In the genomic region with DNA sequence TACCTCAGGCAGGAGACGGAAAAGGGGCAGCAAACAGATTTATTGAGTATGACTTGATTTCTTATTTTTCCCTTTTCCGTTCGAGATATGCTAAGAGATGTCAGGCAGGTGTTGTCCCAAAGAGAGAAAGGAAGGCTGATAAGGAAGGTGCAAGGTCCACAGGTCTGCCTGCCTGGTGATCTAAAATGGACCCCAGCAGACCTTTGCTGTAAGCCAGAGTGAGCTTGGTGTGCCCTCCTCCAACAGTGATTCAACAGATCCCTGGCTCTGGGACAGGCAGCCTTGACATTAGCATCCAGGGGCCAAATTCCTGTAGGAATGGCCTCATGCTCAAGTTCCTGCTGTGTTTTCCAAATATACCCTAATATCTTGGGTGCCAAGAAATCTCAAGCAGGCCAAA, we compare ENCODE assay signal across 25 mouse cellular contexts.
DNase-seq lines count a peak whose midpoint lies in the region; ATAC-seq and TF ChIP-seq lines count a peak whose summit lies in the region.
"Had no signal": no experiment of that assay in that cellular context is flagged by ENCODE, and none has a peak within 500 bp of the region (broad histone marks: within the 10 kb centered on the region; RNA-seq: fewer than 3 reads in every experiment).

No protein-coding gene starts in this region.

- peak overlapping the region; percentile 36; the same call in 1 of the 2 replicates for H3K27ac ChIP-seq in heart, embryonic 10.5 days
- H3K27ac ChIP-seq in ES-E14 (ENCODE audit: insufficient read depth, low read depth, low read length, poor library complexity, severe bottlenecking) = peak overlapping the region; percentile 18; the same call in 1 of the 2 replicates
- peak overlapping the region; percentile 64 for H3K27ac ChIP-seq in liver, postnatal 0 days (ENCODE audit: low read depth)
- H3K27ac ChIP-seq in midbrain, embryonic 14.5 days (replicated peaks; ENCODE audit: low read depth, low read length) = no peak overlapping the region
- H3K27ac ChIP-seq: embryonic facial prominence, embryonic 12.5 days; hindbrain, postnatal 0 days; limb, embryonic 13.5 days; midbrain, embryonic 12.5 days; neural tube, embryonic 13.5 days had no signal

- in situ Hi-C loops in ES-E14 (cut with MboI; ENCODE audit: low sequenced_read_pairs in 2 of 2, unreplicated experiment in 2 of 2) = no loop called here

- no peak overlapping the region for H3K4me3 ChIP-seq in heart, embryonic 10.5 days
- H3K4me3 ChIP-seq in ES-E14 (ENCODE audit: insufficient read depth in 1 of 2, low read depth in 1 of 2, low read length in 2 of 2, poor library complexity in 1 of 2, severe bottlenecking in 1 of 2) = no peak overlapping the region
- H3K4me3 ChIP-seq in liver, postnatal 0 days (ENCODE audit: low read depth, low read length) = no peak overlapping the region
- H3K4me3 ChIP-seq in midbrain, embryonic 14.5 days (replicated peaks; ENCODE audit: low read depth, low read length) = no peak overlapping the region
- H3K4me3 ChIP-seq: embryonic facial prominence, embryonic 12.5 days; heart, embryonic 12.5 days; limb, embryonic 13.5 days; midbrain, embryonic 12.5 days; neural tube, embryonic 13.5 days had no signal

- peaks cover 26% of the 10 kb centered on the region for H3K4me1 ChIP-seq in heart, embryonic 10.5 days
- peaks cover 8 to 26% of the 10 kb centered on the region in 2 experiments for H3K4me1 ChIP-seq in ES-E14 (ENCODE audit: control insufficient read depth in 2 of 2, insufficient read depth in 2 of 2, low read length in 2 of 2, poor library complexity in 1 of 2)
- H3K4me1 ChIP-seq in liver, postnatal 0 days (ENCODE audit: insufficient read depth) = peaks cover 33% of the 10 kb centered on the region
- H3K4me1 ChIP-seq in midbrain, embryonic 14.5 days (ENCODE audit: control insufficient read depth, insufficient read depth, low read length) = peaks cover 19% of the 10 kb centered on the region

- no peak overlapping the region for H3K4me2 ChIP-seq in liver, postnatal 0 days (ENCODE audit: low read depth, low read length)
- no peak overlapping the region for H3K4me2 ChIP-seq in midbrain, embryonic 14.5 days (ENCODE audit: low read length)
- H3K4me2 ChIP-seq: embryonic facial prominence, embryonic 12.5 days; heart, embryonic 12.5 days; limb, embryonic 13.5 days; midbrain, embryonic 12.5 days; neural tube, embryonic 13.5 days had no signal

- no peak for TF ChIP-seq CTCF in liver, postnatal 0 days (IDR thresholded peaks at IDR 0.05; ENCODE audit: low read depth)

- DNase-seq in heart, embryonic 10.5 days (ENCODE audit: low spot score) = no peak
- no peak for DNase-seq in heart, adult 8-10 months (ENCODE audit: low spot score)
- DNase-seq in ES-E14 (ENCODE audit: low read depth, low spot score) = no peak
- peak; percentile 60 for DNase-seq in adrenal gland, postnatal 10 days
- DNase-seq in liver, postnatal 0 days = no peak
- DNase-seq in urinary bladder, postnatal 25 days (ENCODE audit: low spot score) = no peak
- DNase-seq in midbrain, embryonic 14.5 days = no peak
- DNase-seq: cerebellum, adult 18-20 months; cerebellum, postnatal 14 days; forebrain, postnatal 0 days; gastrocnemius, postnatal 36 days; heart, postnatal 10 days; kidney, adult 11 months; kidney, postnatal 4 days; layer of hippocampus, adult 9-11 months; lung, adult 2 months; thymus, adult 18-20 months; thymus, postnatal 36 days had no signal

- 54% methylated on average over 3 of the region's 3 CpGs for WGBS in heart, embryonic 10.5 days
- 75% methylated on average over 3 of the region's 3 CpGs for WGBS in liver, postnatal 0 days (ENCODE audit: insufficient replicate concordance)
- 90% methylated on average over 3 of the region's 3 CpGs for WGBS in midbrain, embryonic 14.5 days

- H3K9ac ChIP-seq in ES-E14 (ENCODE audit: insufficient read depth, low read depth, low read length, poor library complexity, severe bottlenecking) = no peak overlapping the region
- no peak overlapping the region for H3K9ac ChIP-seq in liver, postnatal 0 days (replicated peaks)
- no peak overlapping the region for H3K9ac ChIP-seq in midbrain, embryonic 14.5 days (replicated peaks; ENCODE audit: low read length)
- H3K9ac ChIP-seq: embryonic facial prominence, embryonic 12.5 days; forebrain, postnatal 0 days; heart, embryonic 12.5 days; limb, embryonic 13.5 days; midbrain, embryonic 12.5 days; neural tube, embryonic 13.5 days had no signal

- no peak for ATAC-seq in liver, postnatal 0 days
- ATAC-seq in midbrain, embryonic 14.5 days (ENCODE audit: low FRiP score, low TSS enrichment) = no peak
- ATAC-seq: forebrain, postnatal 0 days; hindbrain, postnatal 0 days; Patski had no signal

- TF ChIP-seq EP300 in liver, postnatal 0 days (IDR thresholded peaks at IDR 0.05; ENCODE audit: low read depth) = no peak

- H3K27me3 ChIP-seq in heart, embryonic 10.5 days (ENCODE audit: insufficient read depth, poor library complexity, severe bottlenecking) = no peaks in the 10 kb centered on the region
- no peaks in the 10 kb centered on the region for H3K27me3 ChIP-seq in liver, postnatal 0 days (ENCODE audit: insufficient read depth, low read length)
- no peaks in the 10 kb centered on the region for H3K27me3 ChIP-seq in midbrain, embryonic 14.5 days (ENCODE audit: control insufficient read depth, insufficient read depth, low read length)
- H3K27me3 ChIP-seq: embryonic facial prominence, embryonic 12.5 days; heart, embryonic 12.5 days; limb, embryonic 13.5 days; neural tube, embryonic 13.5 days; Patski had no signal

- H3K36me3 ChIP-seq in heart, embryonic 10.5 days = 0 out of 2 replicates have a peak, but pooled peaks cover 5% of the 10 kb centered on the region
- no peaks in the 10 kb centered on the region; the same call in 1 of the 2 replicates for H3K36me3 ChIP-seq in ES-E14 (ENCODE audit: control insufficient read depth, insufficient read depth, low read length, poor library complexity, severe bottlenecking)
- H3K36me3 ChIP-seq in liver, postnatal 0 days (replicated peaks; ENCODE audit: insufficient read depth, low read length) = no peaks in the 10 kb centered on the region
- H3K36me3 ChIP-seq in midbrain, embryonic 14.5 days (ENCODE audit: control insufficient read depth, insufficient read depth, low read length) = no peaks in the 10 kb centered on the region
- H3K36me3 ChIP-seq: embryonic facial prominence, embryonic 12.5 days; heart, embryonic 12.5 days; limb, embryonic 13.5 days; midbrain, embryonic 12.5 days; neural tube, embryonic 13.5 days had no signal

- no peaks in the 10 kb centered on the region for H3K9me3 ChIP-seq in heart, embryonic 10.5 days
- H3K9me3 ChIP-seq in ES-E14 (ENCODE audit: control insufficient read depth, insufficient read depth, low read depth, low read length) = no peaks in the 10 kb centered on the region
- H3K9me3 ChIP-seq in liver, postnatal 0 days (ENCODE audit: low read length) = no peaks in the 10 kb centered on the region
- no peaks in the 10 kb centered on the region for H3K9me3 ChIP-seq in midbrain, embryonic 14.5 days (ENCODE audit: control insufficient read depth, low read length)
- H3K9me3 ChIP-seq: embryonic facial prominence, embryonic 12.5 days had no signal

TF ChIP-seq in ES-E14, 5 proteins besides CTCF, POLR2A, EP300 and RAD21:
- TF ChIP-seq CHD2 (IDR thresholded peaks at IDR 0.05; ENCODE audit: low read depth, low read length) = no peak
